16 mouse cellular contexts compared by ENCODE assay signal in the genomic region with DNA sequence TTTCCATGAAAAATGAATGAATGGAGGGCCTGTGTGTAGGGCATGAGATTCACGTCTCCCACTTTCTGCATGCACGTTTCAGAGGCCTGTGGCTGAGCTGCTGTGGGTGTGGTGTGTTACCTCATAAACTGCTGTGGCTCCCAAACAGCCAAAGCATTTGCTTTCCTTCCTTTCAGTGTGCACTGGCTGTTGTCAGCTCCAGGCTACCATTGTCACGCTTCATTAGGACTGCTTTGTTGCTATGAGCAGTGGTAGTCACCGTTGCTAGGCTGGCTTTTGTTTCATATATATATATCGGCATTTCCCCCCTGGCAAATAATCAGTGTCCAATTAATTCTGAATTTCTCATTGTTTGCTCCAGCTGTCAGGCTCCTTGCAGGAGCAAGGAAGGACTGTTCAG.
DNase-seq lines count a peak whose midpoint lies in the region; ATAC-seq lines count a peak whose summit lies in the region.
"Had no signal": no experiment of that assay in that cellular context is flagged by ENCODE, and none has a peak within 500 bp of the region (broad histone marks: within the 10 kb centered on the region; RNA-seq: fewer than 3 reads in every experiment).

No protein-coding gene starts in this region.

- 5% methylated on average over 5 of the region's 5 CpGs for WGBS in forebrain, embryonic 13.5 days
- WGBS in hindbrain, embryonic 16.5 days, result 14% methylated on average over 5 of the region's 5 CpGs

- no peaks in the 10 kb centered on the region for H3K36me3 ChIP-seq in forebrain, embryonic 13.5 days (ENCODE audit: poor library complexity, severe bottlenecking)
- no peaks in the 10 kb centered on the region for H3K36me3 ChIP-seq in hindbrain, embryonic 16.5 days (ENCODE audit: control insufficient read depth, insufficient read depth, low read length)
- H3K36me3 ChIP-seq: heart, embryonic 12.5 days; kidney, embryonic 15.5 days; limb, embryonic 12.5 days had no signal

- no peaks in the 10 kb centered on the region for H3K9me3 ChIP-seq in forebrain, embryonic 13.5 days (replicated peaks)
- H3K9me3 ChIP-seq in hindbrain, embryonic 16.5 days (ENCODE audit: control insufficient read depth, low read length), result no peaks in the 10 kb centered on the region; the same call in 1 of the 2 replicates
- H3K9me3 ChIP-seq: limb, embryonic 12.5 days had no signal

- ATAC-seq in forebrain, embryonic 13.5 days, result peak; percentile 82
- ATAC-seq in hindbrain, embryonic 16.5 days, result peak; percentile 88
- no peak for ATAC-seq in frontal cortex, adult (ENCODE audit: low TSS enrichment)

- peak overlapping the region; percentile 1; the same call in 1 of the 2 replicates for H3K4me2 ChIP-seq in forebrain, embryonic 13.5 days
- no peak overlapping the region for H3K4me2 ChIP-seq in hindbrain, embryonic 16.5 days (ENCODE audit: low read length)
- H3K4me2 ChIP-seq: heart, embryonic 12.5 days; kidney, embryonic 15.5 days; limb, embryonic 12.5 days had no signal

- peak overlapping the region; percentile 32 for H3K27ac ChIP-seq in forebrain, embryonic 13.5 days
- peak overlapping the region; percentile 41 for H3K27ac ChIP-seq in hindbrain, embryonic 16.5 days (ENCODE audit: low read depth, low read length)
- H3K27ac ChIP-seq: gastrocnemius, adult 2 months; kidney, embryonic 15.5 days; limb, embryonic 12.5 days; stomach, postnatal 0 days had no signal

- peak; percentile 74 for DNase-seq in embryo, embryonic 11 days
- peak; percentile 31 for DNase-seq in neural tube, embryonic 10.5 days (ENCODE audit: extremely low spot score, low spot score)
- no peak for DNase-seq in adrenal gland, adult 18-20 months (ENCODE audit: low spot score in 2 of 2)
- no peak for DNase-seq in natural killer cell, adult 2 months (ENCODE audit: low spot score in 2 of 2)
- no peak for DNase-seq in cerebellum, postnatal 4 days (ENCODE audit: low spot score in 2 of 2)
- DNase-seq: cerebellum, adult 9-10 months; gastrocnemius, adult 2 months; lung, adult 18-20 months had no signal

- no peak overlapping the region for H3K9ac ChIP-seq in forebrain, embryonic 13.5 days
- H3K9ac ChIP-seq in hindbrain, embryonic 16.5 days (ENCODE audit: low read depth, low read length), result 0 out of 2 replicates have a peak overlapping the region, but pooled peaks have one; percentile 29
- H3K9ac ChIP-seq: heart, embryonic 12.5 days; kidney, embryonic 15.5 days; limb, embryonic 12.5 days had no signal

- peaks cover 33% of the 10 kb centered on the region for H3K4me1 ChIP-seq in forebrain, embryonic 13.5 days
- peaks cover 4% of the 10 kb centered on the region for H3K4me1 ChIP-seq in hindbrain, embryonic 16.5 days (ENCODE audit: control insufficient read depth, insufficient read depth, low read depth, low read length)
- H3K4me1 ChIP-seq: heart, embryonic 12.5 days; limb, embryonic 12.5 days; megakaryocyte, embryonic 14.5 days had no signal

- no peak overlapping the region for H3K4me3 ChIP-seq in forebrain, embryonic 13.5 days
- H3K4me3 ChIP-seq in hindbrain, embryonic 16.5 days (ENCODE audit: low read length), result no peak overlapping the region
- H3K4me3 ChIP-seq: gastrocnemius, adult 2 months; heart, embryonic 12.5 days; kidney, embryonic 15.5 days; limb, embryonic 12.5 days; megakaryocyte, embryonic 14.5 days had no signal

- H3K27me3 ChIP-seq in forebrain, embryonic 13.5 days, result no peaks in the 10 kb centered on the region
- H3K27me3 ChIP-seq in hindbrain, embryonic 16.5 days (replicated peaks; ENCODE audit: control insufficient read depth, insufficient read depth, low read length), result no peaks in the 10 kb centered on the region
- H3K27me3 ChIP-seq: heart, embryonic 12.5 days; kidney, embryonic 15.5 days; limb, embryonic 12.5 days; megakaryocyte, embryonic 14.5 days had no signal

Comparison
In these comparisons a context has a peak if more than half of its experiments do, and no peak if none do; other contexts are left out.
1. DNase-seq: peak in embryo, embryonic 11 days (single experiment) and neural tube, embryonic 10.5 days (single experiment); none in adrenal gland, adult 18-20 months (0 of 2), natural killer cell, adult 2 months (0 of 2) and cerebellum, postnatal 4 days (0 of 2).